Mouse (Mus musculus) MEL (cell line): ENCODE results near the gene Ddias. TPM values are rescaled to one million over a fixed set of nuclear protein-coding genes. Genes with fewer than 3 reads are reported as not detected.

ENCODE experiments used
- DNase-seq: peaks from one replicate; pipeline ENCODE4 v3.0.0; 2011; ENCODE audit warnings: low read depth, low spot score
- H3K27ac ChIP-seq: 2 replicates; pipeline ENCODE4 v1.5.1; 2012; ENCODE audit warnings: low read depth, mild to moderate bottlenecking, control low read depth, low read length, moderate library complexity; ENCODE audit not compliant: control insufficient read depth
- H3K27me3 ChIP-seq, 2 experiments: fragments of 150-350 bp in 1 of 2; sonication (generic) in 1 of 2; 2 replicates each; pipeline ENCODE4 v1.6.1; 2012; ENCODE audit warnings: low read length in 2 of 2, mild to moderate bottlenecking in 2 of 2, improper control_type of control experiment in 1 of 2, moderate library complexity in 1 of 2; ENCODE audit not compliant: insufficient read depth in 2 of 2, control insufficient read depth in 1 of 2
- H3K36me3 ChIP-seq, 2 experiments: 2 replicates each; pipeline ENCODE4 v1.6.1; 2012 to 2014; ENCODE audit warnings: low read length in 2 of 2, improper control_type of control experiment in 1 of 2, inconsistent platforms in 1 of 2, mild to moderate bottlenecking in 1 of 2; ENCODE audit not compliant: insufficient read depth in 2 of 2, control insufficient read depth in 1 of 2
- H3K4me1 ChIP-seq, 2 experiments: fragments of 150-350 bp in 1 of 2; sonication (generic) in 1 of 2; 2 replicates each; pipeline ENCODE4 v1.6.1; 2012; ENCODE audit warnings: low read length in 2 of 2, improper control_type of control experiment in 1 of 2, mild to moderate bottlenecking in 1 of 2; ENCODE audit not compliant: insufficient read depth in 2 of 2, control insufficient read depth in 1 of 2
- H3K4me3 ChIP-seq, 2 experiments: fragments of 150-350 bp in 1 of 2; sonication (generic) in 1 of 2; 2 replicates each; pipeline ENCODE4 v1.5.1; 2012; ENCODE audit warnings: low read depth in 2 of 2, low read length in 2 of 2, mild to moderate bottlenecking in 2 of 2, moderate library complexity in 2 of 2, control low read depth in 1 of 2, improper control_type of control experiment in 1 of 2; ENCODE audit not compliant: control insufficient read depth in 1 of 2, insufficient read depth in 1 of 2
- H3K79me2 ChIP-seq: 2 replicates; pipeline ENCODE4 v1.6.1; 2012; ENCODE audit warnings: mild to moderate bottlenecking, low read length, moderate library complexity; ENCODE audit not compliant: control insufficient read depth, poor library complexity, insufficient read depth
- H3K9ac ChIP-seq: 2 replicates; pipeline ENCODE4 v1.6.1; 2012; ENCODE audit warnings: low read depth, mild to moderate bottlenecking, control low read depth, low read length, moderate library complexity; ENCODE audit not compliant: control insufficient read depth, poor library complexity, severe bottlenecking
- H3K9me3 ChIP-seq: fragments of 150-350 bp; sonication (generic); replicated peaks from 2 replicates; pipeline ENCODE4 v1.6.1; 2012; ENCODE audit warnings: mild to moderate bottlenecking, low read length, improper control_type of control experiment, moderate library complexity; ENCODE audit not compliant: insufficient read depth
- BHLHE40 ChIP-seq: IDR thresholded peaks from 2 replicates; pipeline ENCODE4 v1.6.1; 2012; ENCODE audit warnings: low read depth, mild to moderate bottlenecking, inconsistent platforms, low read length, improper control_type of control experiment, borderline replicate concordance
- CHD1 ChIP-seq: IDR thresholded peaks from 2 replicates; pipeline ENCODE4 v1.6.1; 2012; ENCODE audit warnings: low read depth, mild to moderate bottlenecking, inconsistent platforms, low read length, improper control_type of control experiment
- CHD2 ChIP-seq: IDR thresholded peaks from 2 replicates; pipeline ENCODE4 v1.6.1; 2011; ENCODE audit warnings: low read length, improper control_type of control experiment
- E2F4 ChIP-seq: IDR thresholded peaks from 2 replicates; pipeline ENCODE4 v1.6.1; 2011; ENCODE audit warnings: low read depth, low read length, improper control_type of control experiment, borderline replicate concordance
- ELF1 ChIP-seq: IDR thresholded peaks from 2 replicates; pipeline ENCODE4 v1.6.1; 2014; ENCODE audit warnings: low read depth, mild to moderate bottlenecking, inconsistent platforms, low read length, improper control_type of control experiment, moderate library complexity
- GABPA ChIP-seq: IDR thresholded peaks from 2 replicates; pipeline ENCODE4 v1.6.1; 2012; ENCODE audit warnings: low read depth, mild to moderate bottlenecking, inconsistent platforms, low read length, improper control_type of control experiment, moderate library complexity
- GATA1 ChIP-seq: IDR thresholded peaks from 2 replicates; pipeline ENCODE4 v1.6.1; 2011; ENCODE audit warnings: low read depth, low read length, improper control_type of control experiment
- JUND ChIP-seq: IDR thresholded peaks from 2 replicates; pipeline ENCODE4 v1.6.1; 2011; ENCODE audit warnings: low read depth, mild to moderate bottlenecking, improper control_type of control experiment, low read length
- MAFK ChIP-seq: IDR thresholded peaks from 2 replicates; pipeline ENCODE4 v1.6.1; 2011; ENCODE audit warnings: low read depth, mild to moderate bottlenecking, low read length, improper control_type of control experiment, borderline replicate concordance
- MAX ChIP-seq: IDR thresholded peaks from 2 replicates; pipeline ENCODE4 v1.6.1; 2011; ENCODE audit warnings: low read length, improper control_type of control experiment
- MEF2A ChIP-seq: IDR thresholded peaks from 2 replicates; pipeline ENCODE4 v1.6.1; 2014; ENCODE audit warnings: low read depth, mild to moderate bottlenecking, inconsistent platforms, low read length, improper control_type of control experiment; ENCODE audit not compliant: poor library complexity, insufficient replicate concordance, severe bottlenecking; ENCODE audit errors: extremely low read depth
- MXI1 ChIP-seq: IDR thresholded peaks from 2 replicates; pipeline ENCODE4 v1.6.1; 2011; ENCODE audit warnings: mild to moderate bottlenecking, low read depth, low read length, improper control_type of control experiment
- MYB ChIP-seq: IDR thresholded peaks from 2 replicates; pipeline ENCODE4 v1.6.1; 2011; ENCODE audit warnings: mild to moderate bottlenecking, low read depth, low read length, improper control_type of control experiment
- MYC ChIP-seq: IDR thresholded peaks from 2 replicates; pipeline ENCODE4 v1.6.1; 2011; ENCODE audit warnings: low read depth, mild to moderate bottlenecking, low read length, improper control_type of control experiment, moderate library complexity
- NELFE ChIP-seq: IDR thresholded peaks from 2 replicates; pipeline ENCODE4 v1.6.1; 2011; ENCODE audit warnings: low read depth, low read length, improper control_type of control experiment
- POLR2AphosphoS2 ChIP-seq: IDR thresholded peaks from 2 replicates; pipeline ENCODE4 v1.6.1; 2011; ENCODE audit warnings: low read length, improper control_type of control experiment
- RAD21 ChIP-seq: IDR thresholded peaks from 2 replicates; pipeline ENCODE4 v1.6.1; 2011; ENCODE audit warnings: mild to moderate bottlenecking, low read depth, low read length, improper control_type of control experiment
- RCOR1 ChIP-seq: IDR thresholded peaks from 2 replicates; pipeline ENCODE4 v1.6.1; 2012; ENCODE audit warnings: low read depth, mild to moderate bottlenecking, inconsistent platforms, low read length, improper control_type of control experiment
- SIN3A ChIP-seq: IDR thresholded peaks from 2 replicates; pipeline ENCODE4 v1.6.1; 2012; ENCODE audit warnings: low read length, improper control_type of control experiment, inconsistent platforms
- SMC3 ChIP-seq: IDR thresholded peaks from 2 replicates; pipeline ENCODE4 v1.6.1; 2011; ENCODE audit warnings: low read depth, low read length, improper control_type of control experiment
- TAL1 ChIP-seq: IDR thresholded peaks from 2 replicates; pipeline ENCODE4 v1.6.1; 2012; ENCODE audit warnings: mild to moderate bottlenecking, inconsistent platforms, low read length, moderate library complexity, mixed read lengths
- TBP ChIP-seq: IDR thresholded peaks from 2 replicates; pipeline ENCODE4 v1.8.0; 2011; ENCODE audit warnings: low read depth, low read length, improper control_type of control experiment
- TCF12 ChIP-seq: IDR thresholded peaks from 2 replicates; pipeline ENCODE4 v1.6.1; 2014; ENCODE audit warnings: low read depth, mild to moderate bottlenecking, inconsistent platforms, low read length, improper control_type of control experiment, moderate library complexity
- UBTF ChIP-seq: IDR thresholded peaks from 2 replicates; pipeline ENCODE4 v1.6.1; 2012; ENCODE audit warnings: low read depth, mild to moderate bottlenecking, inconsistent platforms, low read length, improper control_type of control experiment, moderate library complexity, borderline replicate concordance; ENCODE audit not compliant: insufficient read depth
- USF1 ChIP-seq: IDR thresholded peaks from 2 replicates; pipeline ENCODE4 v1.6.1; 2014; ENCODE audit warnings: low read depth, mild to moderate bottlenecking, inconsistent platforms, low read length, improper control_type of control experiment, moderate library complexity
- USF2 ChIP-seq, 2 experiments: IDR thresholded peaks; 2 replicates each; pipeline ENCODE4 v1.6.1; 2011 to 2012; ENCODE audit warnings: improper control_type of control experiment in 2 of 2, low read length in 2 of 2, borderline replicate concordance in 1 of 2, inconsistent platforms in 1 of 2, low read depth in 1 of 2, mild to moderate bottlenecking in 1 of 2; ENCODE audit not compliant: insufficient read depth in 1 of 2
- ZC3H11A ChIP-seq: IDR thresholded peaks from 2 replicates; pipeline ENCODE4 v1.6.1; 2012; ENCODE audit warnings: low read depth, mild to moderate bottlenecking, inconsistent platforms, low read length, improper control_type of control experiment
- ZMIZ1 ChIP-seq: IDR thresholded peaks from 2 replicates; pipeline ENCODE4 v1.6.1; 2012; ENCODE audit warnings: low read depth, mild to moderate bottlenecking, inconsistent platforms, low read length, improper control_type of control experiment, moderate library complexity
- ZNF384 ChIP-seq: IDR thresholded peaks from 2 replicates; pipeline ENCODE4 v1.6.1; 2012; ENCODE audit warnings: low read depth, mild to moderate bottlenecking, inconsistent platforms, low read length, improper control_type of control experiment
- polyA plus RNA-seq, 2 experiments: library from polyadenylated mRNA; stranded (reverse) in 1 of 2; unstranded in 1 of 2; fragments of >175 nt in 1 of 2; fragments of >200 nt in 1 of 2; gene quantifications; 2 replicates each; pipeline versions ENCODE4 v1.2.1 to v1.2.4; 2012; ENCODE audit warnings: low replicate concordance in 2 of 2, low read depth in 1 of 2; ENCODE audit not compliant: insufficient read length in 2 of 2, insufficient read depth in 1 of 2, missing spikeins in 1 of 2
- total RNA-seq: library from RNA; depleted of rRNA; stranded (reverse); fragments of 300-350 nt; gene quantifications from 2 replicates; pipeline ENCODE4 v1.2.3, GENCODE M21; 2012

The Ddias gene
- total and polyA plus RNA-seq, 3 experiments, result 19.9 to 23.5 TPM; not detected in 1

DNA sequence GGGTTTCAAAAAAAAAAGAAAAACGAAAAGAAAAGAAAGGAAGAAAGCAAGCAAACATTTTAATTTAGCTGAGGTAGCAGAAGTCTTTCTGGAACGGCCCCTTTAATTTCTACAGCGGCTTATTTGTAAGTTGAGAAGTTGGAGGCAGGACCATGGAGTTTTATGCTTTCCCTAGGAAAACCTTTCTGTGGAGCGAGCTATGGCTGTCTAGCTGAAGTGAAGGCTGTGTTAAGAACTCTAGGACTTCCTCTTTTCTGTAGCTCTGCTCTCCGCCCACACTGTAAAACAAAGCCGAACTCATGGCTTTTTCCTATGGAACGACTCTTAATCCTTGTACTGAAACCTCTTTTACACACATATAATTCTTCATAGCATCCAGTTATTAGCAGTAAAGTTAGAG lies 2.5 kb upstream of the Ddias start (continued):
- TF ChIP-seq RAD21 (no peak), MAFK (no peak), CHD2 (no peak), GATA1 (no peak), TAL1 (no peak), CHD1 (no peak)
- TF ChIP-seq, all 39 proteins: peak for 10

DNA sequence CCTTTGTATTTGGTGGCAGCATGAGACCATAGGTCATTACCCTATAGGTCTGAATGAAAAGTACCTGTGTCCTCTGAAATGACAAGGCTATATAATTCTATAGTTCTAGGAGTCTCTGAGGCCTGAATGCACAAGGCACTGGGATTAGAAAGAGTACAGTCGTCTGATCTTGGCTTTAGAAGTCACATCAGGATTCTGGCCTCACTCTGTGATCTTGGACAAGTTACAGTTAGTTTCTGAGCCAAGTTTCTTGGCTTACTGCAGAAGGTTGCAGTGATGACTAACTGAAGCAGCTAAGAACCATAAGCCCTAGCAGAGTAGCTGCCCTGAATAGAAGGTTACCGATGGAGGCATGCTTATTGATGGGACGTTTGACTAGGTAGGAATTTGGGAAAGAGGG lies 2.0 kb upstream of the Ddias start:
- peak overlapping the region; percentile 81 for H3K27ac ChIP-seq
- peak overlapping the region; percentile 77 to 93 for H3K4me3 ChIP-seq

GRCm38 (mm10) chr7:92874761-92875408 lies 838 bp upstream of the Ddias start:
- peak overlapping the region; percentile 77 to 93 for H3K4me3 ChIP-seq
- peaks cover 7 to 18% of the 10 kb centered on the region in 2 experiments for H3K4me1 ChIP-seq
- H3K36me3 ChIP-seq, result peaks cover 0 to 28% of the 10 kb centered on the region in 2 experiments; a peak in 2 of 4 replicates
- peak; percentile 98 for DNase-seq
- peaks cover 17% of the 10 kb centered on the region for H3K79me2 ChIP-seq
- no peaks in the 10 kb centered on the region for H3K9me3 ChIP-seq
- H3K27me3 ChIP-seq, result no peaks in the 10 kb centered on the region
- peak overlapping the region; percentile 97 for H3K27ac ChIP-seq
- H3K9ac ChIP-seq, result peak overlapping the region; percentile 93
- TF ChIP-seq CHD1 (no peak), ZNF384 (no peak), ZMIZ1 (peak; percentile 70), MEF2A (no peak), GABPA (no peak), USF1 (peak; percentile 83), SIN3A (peak; percentile 68; the same call in 1 of the 2 replicates), SMC3 (no peak), RCOR1 (peak; percentile 60; the same call in 1 of the 2 replicates), TBP (peak; percentile 94), MAX (peak; percentile 54), USF2 (IDR thresholded peaks at IDR 0.05; ENCODE audit: borderline replicate concordance in 1 of 2, insufficient read depth in 1 of 2, low read depth in 1 of 2, low read length in 2 of 2) (peak in 1 of 2 experiments; percentile 45; a peak in 1 of 4 replicates), MAFK (no peak), ZC3H11A (no peak), POLR2AphosphoS2 (peak; percentile 80; the same call in 1 of the 2 replicates), MYB (no peak), JUND (no peak), UBTF (no peak), BHLHE40 (peak; percentile 85), NELFE (peak; percentile 86), ELF1 (no peak; the same call in 1 of the 2 replicates), MYC (no peak; the same call in 1 of the 2 replicates), CHD2 (no peak), E2F4 (no peak)

More for the DNA sequence above, 2.0 kb upstream of the Ddias start:
- Histone ChIP-seq H3K27me3 (no peaks in the 10 kb centered on the region), H3K9ac (peak overlapping the region; percentile 84), H3K9me3 (no peaks in the 10 kb centered on the region), H3K4me1 (peaks cover 7 to 18% of the 10 kb centered on the region in 2 experiments), H3K36me3 (peaks cover 0 to 33% of the 10 kb centered on the region in 2 experiments; a peak in 2 of 4 replicates), H3K79me2 (peaks cover 18% of the 10 kb centered on the region)
- DNase-seq, result peak; percentile 76
- TF ChIP-seq TCF12 (no peak), MXI1 (peak; percentile 40; the same call in 1 of the 2 replicates)
